Mouse (Mus musculus) macrophage (primary cell): Measurements from ENCODE around the gene Psma2. TPM values are rescaled to one million over a fixed set of nuclear protein-coding genes. Genes with fewer than 3 reads are reported as not detected.

ENCODE experiments used
- H3K27ac ChIP-seq: fragments of 350-480 bp; formaldehyde crosslinking; 2 replicates; pipeline ENCODE4 v1.9.0; 2021
- H3K36me3 ChIP-seq: fragments of 350-480 bp; formaldehyde crosslinking; 2 replicates; pipeline ENCODE4 v1.9.0; 2021; ENCODE audit errors: inconsistent target
- H3K4me3 ChIP-seq: fragments of 350-480 bp; formaldehyde crosslinking; 2 replicates; pipeline ENCODE4 v1.9.0; 2021; ENCODE audit errors: inconsistent target
- H3K79me2 ChIP-seq: fragments of 350-480 bp; formaldehyde crosslinking; 2 replicates; pipeline ENCODE4 v1.9.0; 2021; ENCODE audit errors: inconsistent target
- WGBS: methylation state at CpG from one replicate; pipeline ENCODE4 v1.1.7; 2026; ENCODE audit warnings: inconsistent platforms; ENCODE audit not compliant: missing documents; 5-methylcytosine and 5-hydroxymethylcytosine counted together
- polyA plus RNA-seq: library from polyadenylated mRNA; stranded (reverse); fragments of 250-400 nt; gene quantifications from 3 replicates; pipeline ENCODE4 v1.2.4, GENCODE M21; 2018; ENCODE audit warnings: inconsistent platforms
- total RNA-seq, 78 experiments: library from RNA; depleted of rRNA; stranded (reverse); fragments of 250-400 nt; gene quantifications; 1 replicate in 9 of 78; 2 replicates in 24 of 78; 3 replicates in 43 of 78; 4 replicates in 2 of 78; pipeline ENCODE4 v1.2.4; 2018; ENCODE audit warnings: inconsistent platforms in 56 of 78

The Psma2 gene
- 10 to 100 TPM in 21 of 26 experiments, 1 to 10 TPM in 5; 7.1 to 23.8 (median 15.1) TPM for total RNA-seq (2018; cell fraction: chromatin; rRNA removed)
- total RNA-seq (2018; cell fraction: cytosol; rRNA removed), result 100 to 1,000 TPM in 13 of 26 experiments, 10 to 100 TPM in 13; 59.6 to 123 (median 90.0) TPM
- 10 to 100 TPM in 25 of 26 experiments, 1 to 10 TPM in 1; 6.9 to 37.6 (median 21.4) TPM for total RNA-seq (2018; cell fraction: nucleus; rRNA removed)
- 56.7 to 88.2 TPM (median 85.0 TPM) in 3 replicates for polyA plus RNA-seq

- Histone ChIP-seq H3K36me3 (peaks cover 20% of the 10 kb centered on the region), H3K4me3 (peak within 1 kb of the TSS; percentile 96), H3K79me2 (peaks cover 69% of the 10 kb centered on the region), H3K27ac (peak within 1 kb of the TSS; percentile 65)
- under 1% methylated on average over 42 of the region's 42 CpGs for WGBS
These were observed at the start of gene Psma2, which contains the start of gene Mrpl32 for GRCm38 (mm10) chr13:14612926-14613529. Psma2 (plus strand) TSS chr13:14613240. Mrpl32 (minus strand) TSS chr13:14613165.

GRCm38 (mm10) chr13:14574128-14574527 is 38.9 kb upstream of the Psma2 start:
- no peaks in the 10 kb centered on the region for H3K36me3 ChIP-seq
- H3K79me2 ChIP-seq, result no peaks in the 10 kb centered on the region
- H3K4me3 ChIP-seq, result no peak overlapping the region
- no peak overlapping the region for H3K27ac ChIP-seq

GRCm38 (mm10) chr13:14580392-14580791 is 32.6 kb upstream of the Psma2 start:
- Histone ChIP-seq H3K4me3 (no peak overlapping the region), H3K36me3 (no peaks in the 10 kb centered on the region), H3K27ac (no peak overlapping the region), H3K79me2 (no peaks in the 10 kb centered on the region)
- 66% methylated on average over 3 of the region's 3 CpGs for WGBS

GRCm38 (mm10) chr13:14602744-14603143 is 10.3 kb upstream of the Psma2 start:
- WGBS, result 100% methylated on average over 2 of the region's 2 CpGs
- Histone ChIP-seq H3K27ac (no peak overlapping the region), H3K4me3 (no peak overlapping the region), H3K36me3 (no peaks in the 10 kb centered on the region), H3K79me2 (no peaks in the 10 kb centered on the region)

- Histone ChIP-seq H3K36me3 (peaks cover 4% of the 10 kb centered on the region; the same call in 1 of the 2 replicates), H3K4me3 (no peak overlapping the region), H3K79me2 (peaks cover 20% of the 10 kb centered on the region), H3K27ac (no peak overlapping the region)
These were observed 5.4 kb upstream of the Psma2 start for GRCm38 (mm10) chr13:14607616-14608015.

GRCm38 (mm10) chr13:14612463-14612862 is 577 bp upstream of the Psma2 start:
- peak overlapping the region; percentile 65 for H3K27ac ChIP-seq
- 7% methylated on average over 10 of the region's 10 CpGs for WGBS

GRCm38 (mm10) chr13:14613553-14613952 is 513 bp downstream of the Psma2 start:
- Histone ChIP-seq H3K36me3 (peaks cover 25% of the 10 kb centered on the region), H3K4me3 (peak overlapping the region; percentile 96), H3K79me2 (peaks cover 75% of the 10 kb centered on the region), H3K27ac (peak overlapping the region; percentile 65)
- under 1% methylated on average over 9 of the region's 9 CpGs for WGBS

More at GRCm38 (mm10) chr13:14612463-14612862, 577 bp upstream of the Psma2 start:
- Histone ChIP-seq H3K79me2 (peaks cover 64% of the 10 kb centered on the region), H3K36me3 (peaks cover 15% of the 10 kb centered on the region), H3K4me3 (peak overlapping the region; percentile 96)

- Histone ChIP-seq H3K27ac (no peak overlapping the region), H3K79me2 (peaks cover 73% of the 10 kb centered on the region), H3K36me3 (peaks cover 58% of the 10 kb centered on the region), H3K4me3 (no peak overlapping the region)
- 21% methylated on average over 2 of the region's 2 CpGs for WGBS
These were observed 5.7 kb downstream of the Psma2 start for GRCm38 (mm10) chr13:14618724-14619123.

GRCm38 (mm10) chr13:14629726-14630641 is 16.9 kb downstream of the Psma2 start, which contains the start of gene AW209491:
AW209491 (plus strand) TSS chr13:14630154.
- WGBS, result 1% methylated on average over 29 of the region's 29 CpGs
- Histone ChIP-seq H3K27ac (peak within 1 kb of the TSS; percentile 43), H3K79me2 (peaks cover 11% of the 10 kb centered on the region; the same call in 1 of the 2 replicates), H3K4me3 (peak within 1 kb of the TSS; percentile 69), H3K36me3 (peaks cover 23% of the 10 kb centered on the region)

- Histone ChIP-seq H3K4me3 (no peak overlapping the region), H3K36me3 (peaks cover 17% of the 10 kb centered on the region), H3K27ac (no peak overlapping the region), H3K79me2 (no peaks in the 10 kb centered on the region)
- WGBS, result 0% methylated on average over 1 of the region's 1 CpGs
These were observed 27.0 kb downstream of the Psma2 start for GRCm38 (mm10) chr13:14639998-14640397.

- Histone ChIP-seq H3K27ac (no peak overlapping the region), H3K79me2 (no peaks in the 10 kb centered on the region), H3K36me3 (no peaks in the 10 kb centered on the region), H3K4me3 (no peak overlapping the region)
- WGBS, result 40% methylated on average over 1 of the region's 1 CpGs
These were observed 36.3 kb downstream of the Psma2 start for GRCm38 (mm10) chr13:14649301-14649700.

- Histone ChIP-seq H3K36me3 (no peaks in the 10 kb centered on the region), H3K27ac (no peak overlapping the region), H3K4me3 (no peak overlapping the region), H3K79me2 (no peaks in the 10 kb centered on the region)
- 91% methylated on average over 4 of the region's 4 CpGs for WGBS
These were observed 54.1 kb downstream of the Psma2 start for GRCm38 (mm10) chr13:14667107-14667506.

- Histone ChIP-seq H3K36me3 (no peaks in the 10 kb centered on the region), H3K27ac (no peak overlapping the region), H3K79me2 (no peaks in the 10 kb centered on the region), H3K4me3 (no peak overlapping the region)
- WGBS, result 39% methylated on average over 2 of the region's 2 CpGs
These were observed 57.3 kb downstream of the Psma2 start for GRCm38 (mm10) chr13:14670342-14670741.

GRCm38 (mm10) chr13:14688955-14689354 is 75.9 kb downstream of the Psma2 start:
- 69% methylated on average over 3 of the region's 3 CpGs for WGBS
- no peaks in the 10 kb centered on the region for H3K36me3 ChIP-seq
- no peaks in the 10 kb centered on the region for H3K79me2 ChIP-seq
- H3K4me3 ChIP-seq, result no peak overlapping the region
- H3K27ac ChIP-seq, result no peak overlapping the region
